Mouse (Mus musculus) urinary bladder, adult 18-20 months (tissue): Measurements from ENCODE around the gene Cyp4f37.
"Not testable (repeated sequence)": the region's sequence is repeated elsewhere in the genome, so short reads cannot be mapped to it uniquely, and the experiment has no call there.

Experiments
- DNase-seq, 2 experiments: peaks; one replicate each; pipeline ENCODE4 v3.0.0; 2022; ENCODE audit warnings: low spot score in 2 of 2, mixed read lengths in 2 of 2

Gene Cyp4f37

GRCm38 (mm10) chr17:32621018-32621417 is at the start of gene Cyp4f37:
TSS of gene Cyp4f37 (plus strand) at chr17:32621309.
- DNase-seq = not testable (repeated sequence)

- DNase-seq = not testable (repeated sequence)
Observed at GRCm38 (mm10) chr17:32573286-32573685, 47.8 kb upstream of the Cyp4f37 start.

- DNase-seq = peak in 1 of 2 experiments; percentile 7
Observed at GRCm38 (mm10) chr17:32577496-32578186, 43.5 kb upstream of the Cyp4f37 start.

- DNase-seq = no peak
Observed at GRCm38 (mm10) chr17:32596494-32596893, 24.6 kb upstream of the Cyp4f37 start.

- DNase-seq = no peak
Observed at GRCm38 (mm10) chr17:32608055-32608454, 13.1 kb upstream of the Cyp4f37 start.

- DNase-seq = not testable (repeated sequence)
Observed at GRCm38 (mm10) chr17:32610231-32610630, 10.9 kb upstream of the Cyp4f37 start.

- no peak for DNase-seq
Observed at GRCm38 (mm10) chr17:32610896-32611295, 10.2 kb upstream of the Cyp4f37 start.

GRCm38 (mm10) chr17:32612417-32612816 is 8.7 kb upstream of the Cyp4f37 start:
- DNase-seq = no peak

GRCm38 (mm10) chr17:32617252-32617651 is 3.9 kb upstream of the Cyp4f37 start:
- DNase-seq = no peak

- DNase-seq = not testable (repeated sequence)
Observed at GRCm38 (mm10) chr17:32629726-32630125, 8.6 kb downstream of the Cyp4f37 start.

- no peak for DNase-seq
Observed at GRCm38 (mm10) chr17:32631936-32632335, 10.8 kb downstream of the Cyp4f37 start.

- not testable (repeated sequence) for DNase-seq
Observed at GRCm38 (mm10) chr17:32634242-32634971, 13.3 kb downstream of the Cyp4f37 start.

- DNase-seq = peak; percentile 72 to 89
Observed at GRCm38 (mm10) chr17:32634972-32635314, 13.8 kb downstream of the Cyp4f37 start.

GRCm38 (mm10) chr17:32636341-32636740 is 15.2 kb downstream of the Cyp4f37 start:
- DNase-seq = no peak

GRCm38 (mm10) chr17:32637151-32637550 is 16.0 kb downstream of the Cyp4f37 start:
- DNase-seq = no peak

- DNase-seq = peak in 1 of 2 experiments; percentile 54
Observed at GRCm38 (mm10) chr17:32646631-32647030, 25.5 kb downstream of the Cyp4f37 start.

GRCm38 (mm10) chr17:32653860-32654259 is 32.8 kb downstream of the Cyp4f37 start:
- no peak for DNase-seq

- no peak for DNase-seq
Observed at GRCm38 (mm10) chr17:32657041-32657440, 35.9 kb downstream of the Cyp4f37 start.

- DNase-seq = no peak
Observed at GRCm38 (mm10) chr17:32658246-32658645, 37.1 kb downstream of the Cyp4f37 start.

GRCm38 (mm10) chr17:32658712-32659111 is 37.6 kb downstream of the Cyp4f37 start, which contains the start of gene Cyp4f40:
TSS of gene Cyp4f40 (plus strand) at chr17:32658900.
- DNase-seq = peak in 1 of 2 experiments; percentile 44

GRCm38 (mm10) chr17:32673976-32674375 is 52.9 kb downstream of the Cyp4f37 start:
- DNase-seq = no peak

GRCm38 (mm10) chr17:32676040-32676635 is 55.0 kb downstream of the Cyp4f37 start:
- DNase-seq = peak in 1 of 2 experiments; percentile 29

GRCm38 (mm10) chr17:32680404-32680803 is 59.3 kb downstream of the Cyp4f37 start:
- no peak for DNase-seq
